Mouse (Mus musculus): ENCODE results near the gene Tdo2. TPM values are rescaled to one million over a fixed set of nuclear protein-coding genes. Genes with fewer than 3 reads are reported as not detected.

The Tdo2 gene
- polyA plus RNA-seq, 1 experiment from 2014 or later = not detected

GRCm38 (mm10) chr3:81961336-81961735 is 14.7 kb downstream of the Tdo2 start:
- H3K9me3 ChIP-seq (replicated peaks; ENCODE audit: control insufficient read depth, low read length, poor library complexity, severe bottlenecking) = no peaks in the 10 kb centered on the region

DNA sequence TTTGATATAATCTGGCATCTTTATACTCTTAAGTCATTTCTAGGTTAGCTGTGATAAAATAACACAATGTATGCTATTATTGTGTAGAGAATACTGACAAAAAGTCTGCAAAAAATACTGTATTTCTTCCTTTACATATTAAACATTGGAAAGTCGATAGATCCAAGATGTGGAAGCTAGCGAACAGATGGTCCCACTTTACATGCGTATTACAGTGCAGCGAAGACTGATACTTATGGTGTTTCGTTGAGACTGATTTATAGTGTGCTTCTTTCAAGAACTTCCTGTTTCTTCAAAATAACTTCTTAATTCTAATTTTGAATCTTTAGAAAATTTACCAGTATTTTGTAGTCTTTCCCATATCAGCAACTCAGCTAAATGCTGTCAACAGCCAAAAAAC is 18.5 kb downstream of the Tdo2 start:
- Histone ChIP-seq H3K4me1 (ENCODE audit: control insufficient read depth, insufficient read depth, low read length) (no peaks in the 10 kb centered on the region), H3K27ac (ENCODE audit: low read length) (no peak overlapping the region), H3K4me3 (ENCODE audit: low read depth, low read length) (no peak overlapping the region), H3K9me3 (replicated peaks; ENCODE audit: control insufficient read depth, low read length, poor library complexity, severe bottlenecking) (no peaks in the 10 kb centered on the region), H3K36me3 (ENCODE audit: control insufficient read depth, insufficient read depth, low read length) (no peaks in the 10 kb centered on the region), H3K4me2 (ENCODE audit: low read length) (no peak overlapping the region), H3K27me3 (ENCODE audit: control insufficient read depth, insufficient read depth, low read depth, low read length) (no peaks in the 10 kb centered on the region), H3K9ac (ENCODE audit: low read depth, low read length) (no peak overlapping the region)
- ATAC-seq = no peak
- WGBS = 94% methylated on average over 5 of the region's 5 CpGs

More at GRCm38 (mm10) chr3:81961336-81961735, 14.7 kb downstream of the Tdo2 start:
- Histone ChIP-seq H3K36me3 (ENCODE audit: control insufficient read depth, insufficient read depth, low read length) (no peaks in the 10 kb centered on the region), H3K4me1 (ENCODE audit: control insufficient read depth, insufficient read depth, low read length) (no peaks in the 10 kb centered on the region), H3K27me3 (ENCODE audit: control insufficient read depth, insufficient read depth, low read depth, low read length) (no peaks in the 10 kb centered on the region), H3K4me2 (ENCODE audit: low read length) (no peak overlapping the region), H3K27ac (ENCODE audit: low read length) (no peak overlapping the region), H3K4me3 (ENCODE audit: low read depth, low read length) (no peak overlapping the region), H3K9ac (ENCODE audit: low read depth, low read length) (no peak overlapping the region)
- WGBS = 89% methylated on average over 5 of the region's 5 CpGs
- no peak for ATAC-seq

- Histone ChIP-seq H3K27me3 (ENCODE audit: control insufficient read depth, insufficient read depth, low read depth, low read length) (no peaks in the 10 kb centered on the region), H3K4me2 (ENCODE audit: low read length) (no peak overlapping the region), H3K27ac (ENCODE audit: low read length) (no peak overlapping the region), H3K9ac (ENCODE audit: low read depth, low read length) (no peak overlapping the region), H3K9me3 (replicated peaks; ENCODE audit: control insufficient read depth, low read length, poor library complexity, severe bottlenecking) (no peaks in the 10 kb centered on the region), H3K4me3 (ENCODE audit: low read depth, low read length) (no peak overlapping the region), H3K4me1 (ENCODE audit: control insufficient read depth, insufficient read depth, low read length) (no peaks in the 10 kb centered on the region), H3K36me3 (ENCODE audit: control insufficient read depth, insufficient read depth, low read length) (no peaks in the 10 kb centered on the region)
- no peak for ATAC-seq
- 79% methylated on average over 2 of the region's 2 CpGs for WGBS
These were observed 24.2 kb downstream of the Tdo2 start for GRCm38 (mm10) chr3:81951785-81952184.

GRCm38 (mm10) chr3:81949048-81949447 is 27.0 kb downstream of the Tdo2 start:
- Histone ChIP-seq H3K4me1 (ENCODE audit: control insufficient read depth, insufficient read depth, low read length) (no peaks in the 10 kb centered on the region), H3K9ac (ENCODE audit: low read depth, low read length) (no peak overlapping the region), H3K4me2 (ENCODE audit: low read length) (no peak overlapping the region), H3K36me3 (ENCODE audit: control insufficient read depth, insufficient read depth, low read length) (no peaks in the 10 kb centered on the region), H3K27ac (ENCODE audit: low read length) (no peak overlapping the region), H3K9me3 (replicated peaks; ENCODE audit: control insufficient read depth, low read length, poor library complexity, severe bottlenecking) (no peaks in the 10 kb centered on the region), H3K4me3 (ENCODE audit: low read depth, low read length) (no peak overlapping the region), H3K27me3 (ENCODE audit: control insufficient read depth, insufficient read depth, low read depth, low read length) (no peaks in the 10 kb centered on the region)
- no peak for ATAC-seq
- WGBS = 79% methylated on average over 1 of the region's 1 CpGs

- Histone ChIP-seq H3K4me3 (ENCODE audit: low read depth, low read length) (no peak overlapping the region), H3K27me3 (ENCODE audit: control insufficient read depth, insufficient read depth, low read depth, low read length) (no peaks in the 10 kb centered on the region), H3K36me3 (ENCODE audit: control insufficient read depth, insufficient read depth, low read length) (no peaks in the 10 kb centered on the region), H3K4me1 (ENCODE audit: control insufficient read depth, insufficient read depth, low read length) (no peaks in the 10 kb centered on the region), H3K9ac (ENCODE audit: low read depth, low read length) (no peak overlapping the region), H3K27ac (ENCODE audit: low read length) (no peak overlapping the region), H3K4me2 (ENCODE audit: low read length) (no peak overlapping the region), H3K9me3 (replicated peaks; ENCODE audit: control insufficient read depth, low read length, poor library complexity, severe bottlenecking) (no peaks in the 10 kb centered on the region)
- ATAC-seq = no peak
- 90% methylated on average over 7 of the region's 7 CpGs for WGBS
These were observed 31.1 kb downstream of the Tdo2 start for GRCm38 (mm10) chr3:81944851-81945393.

GRCm38 (mm10) chr3:81943097-81943496 is 32.9 kb downstream of the Tdo2 start:
- H3K27me3 ChIP-seq (ENCODE audit: control insufficient read depth, insufficient read depth, low read depth, low read length) = no peaks in the 10 kb centered on the region
- H3K9ac ChIP-seq (ENCODE audit: low read depth, low read length) = no peak overlapping the region
- no peak overlapping the region for H3K27ac ChIP-seq (ENCODE audit: low read length)
- H3K4me2 ChIP-seq (ENCODE audit: low read length) = no peak overlapping the region
- WGBS = 89% methylated on average over 3 of the region's 3 CpGs
- H3K9me3 ChIP-seq (replicated peaks; ENCODE audit: control insufficient read depth, low read length, poor library complexity, severe bottlenecking) = no peaks in the 10 kb centered on the region
- H3K4me3 ChIP-seq (ENCODE audit: low read depth, low read length) = no peak overlapping the region
- H3K36me3 ChIP-seq (ENCODE audit: control insufficient read depth, insufficient read depth, low read length) = no peaks in the 10 kb centered on the region
- no peaks in the 10 kb centered on the region for H3K4me1 ChIP-seq (ENCODE audit: control insufficient read depth, insufficient read depth, low read length)
- no peak for ATAC-seq

GRCm38 (mm10) chr3:81942341-81942740 is 33.7 kb downstream of the Tdo2 start:
- WGBS = 93% methylated on average over 3 of the region's 3 CpGs
- H3K9ac ChIP-seq (ENCODE audit: low read depth, low read length) = no peak overlapping the region
- no peak for ATAC-seq
- no peaks in the 10 kb centered on the region for H3K27me3 ChIP-seq (ENCODE audit: control insufficient read depth, insufficient read depth, low read depth, low read length)
- no peak overlapping the region for H3K4me2 ChIP-seq (ENCODE audit: low read length)
- no peak overlapping the region for H3K27ac ChIP-seq (ENCODE audit: low read length)
- H3K4me3 ChIP-seq (ENCODE audit: low read depth, low read length) = no peak overlapping the region
- no peaks in the 10 kb centered on the region for H3K9me3 ChIP-seq (replicated peaks; ENCODE audit: control insufficient read depth, low read length, poor library complexity, severe bottlenecking)
- H3K36me3 ChIP-seq (ENCODE audit: control insufficient read depth, insufficient read depth, low read length) = no peaks in the 10 kb centered on the region
- no peaks in the 10 kb centered on the region for H3K4me1 ChIP-seq (ENCODE audit: control insufficient read depth, insufficient read depth, low read length)

- no peaks in the 10 kb centered on the region for H3K4me1 ChIP-seq (ENCODE audit: control insufficient read depth, insufficient read depth, low read length)
- no peak for ATAC-seq
- H3K4me2 ChIP-seq (ENCODE audit: low read length) = no peak overlapping the region
- H3K9ac ChIP-seq (ENCODE audit: low read depth, low read length) = no peak overlapping the region
- H3K27me3 ChIP-seq (ENCODE audit: control insufficient read depth, insufficient read depth, low read depth, low read length) = no peaks in the 10 kb centered on the region
- H3K27ac ChIP-seq (ENCODE audit: low read length) = no peak overlapping the region
- no peaks in the 10 kb centered on the region for H3K9me3 ChIP-seq (replicated peaks; ENCODE audit: control insufficient read depth, low read length, poor library complexity, severe bottlenecking)
- no peaks in the 10 kb centered on the region for H3K36me3 ChIP-seq (ENCODE audit: control insufficient read depth, insufficient read depth, low read length)
- no peak overlapping the region for H3K4me3 ChIP-seq (ENCODE audit: low read depth, low read length)
- 89% methylated on average over 3 of the region's 3 CpGs for WGBS
These were observed 37.1 kb downstream of the Tdo2 start for GRCm38 (mm10) chr3:81938924-81939323.

- WGBS = 83% methylated on average over 4 of the region's 4 CpGs
- Histone ChIP-seq H3K4me2 (ENCODE audit: low read length) (no peak overlapping the region), H3K4me3 (ENCODE audit: low read depth, low read length) (no peak overlapping the region), H3K36me3 (ENCODE audit: control insufficient read depth, insufficient read depth, low read length) (no peaks in the 10 kb centered on the region), H3K9me3 (replicated peaks; ENCODE audit: control insufficient read depth, low read length, poor library complexity, severe bottlenecking) (no peaks in the 10 kb centered on the region), H3K4me1 (ENCODE audit: control insufficient read depth, insufficient read depth, low read length) (peaks cover 5% of the 10 kb centered on the region; the same call in 1 of the 2 replicates), H3K9ac (ENCODE audit: low read depth, low read length) (no peak overlapping the region), H3K27me3 (ENCODE audit: control insufficient read depth, insufficient read depth, low read depth, low read length) (no peaks in the 10 kb centered on the region), H3K27ac (ENCODE audit: low read length) (no peak overlapping the region)
- ATAC-seq = no peak
These were observed 42.7 kb downstream of the Tdo2 start for GRCm38 (mm10) chr3:81933348-81933747.

Data from midbrain, embryonic 16.5 days (tissue).